Mouse (Mus musculus) kidney, adult 11 months (tissue): Measurements from ENCODE around the gene Lcn4.
"Not testable (repeated sequence)": the region's sequence is repeated elsewhere in the genome, so short reads cannot be mapped to it uniquely, and the experiment has no call there.

ENCODE experiments used
- DNase-seq: peaks from one replicate; pipeline ENCODE4 v3.0.0; 2022

Gene Lcn4

DNA sequence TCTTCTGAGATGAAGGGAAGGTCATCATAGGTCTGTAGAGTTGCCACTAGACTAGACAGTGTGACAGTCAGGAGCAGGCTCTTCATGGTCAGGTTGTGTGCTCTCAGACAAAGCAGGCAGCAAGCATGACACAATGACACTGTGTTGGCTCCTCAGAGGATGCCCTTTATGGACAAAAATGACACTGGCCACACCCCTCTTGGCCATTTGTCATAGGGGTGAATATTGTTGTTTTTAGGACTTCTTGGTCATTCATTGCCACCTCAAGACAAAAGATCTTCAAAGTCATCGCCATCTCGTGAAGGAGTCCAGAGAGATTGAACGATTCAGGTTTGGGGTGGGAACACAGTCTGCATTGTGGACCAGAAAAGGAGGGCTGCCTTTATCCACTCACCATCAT lies at the start of gene Lcn4:
Lcn4 (minus strand) TSS at position 101 of the 400 bp plus-strand sequence.
- no peak for DNase-seq

DNA sequence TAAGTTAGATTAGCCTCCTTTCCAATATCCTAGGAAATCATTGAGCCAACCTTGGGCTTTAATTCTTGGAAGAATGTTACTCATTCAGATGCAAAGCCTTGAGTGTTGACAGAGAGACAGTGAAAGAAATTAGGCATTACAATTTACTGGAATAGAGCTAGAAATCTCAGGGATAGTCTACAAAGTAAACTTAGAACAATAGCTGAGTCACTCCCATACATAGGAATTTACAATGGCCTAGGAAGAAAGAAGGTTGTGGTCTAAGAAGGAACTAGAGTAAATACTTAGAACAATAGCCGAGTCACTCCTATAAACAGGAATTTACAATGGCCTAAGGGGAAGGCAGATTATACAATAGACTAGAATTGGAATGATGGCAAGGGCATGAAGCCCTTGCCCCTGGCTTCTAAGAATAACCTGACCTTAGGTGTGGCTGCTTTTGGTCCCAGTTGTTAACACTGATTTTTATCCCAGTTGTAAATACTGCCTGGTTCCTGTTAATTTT lies 15.1 kb upstream of the Lcn4 start:
- DNase-seq = no peak

DNA sequence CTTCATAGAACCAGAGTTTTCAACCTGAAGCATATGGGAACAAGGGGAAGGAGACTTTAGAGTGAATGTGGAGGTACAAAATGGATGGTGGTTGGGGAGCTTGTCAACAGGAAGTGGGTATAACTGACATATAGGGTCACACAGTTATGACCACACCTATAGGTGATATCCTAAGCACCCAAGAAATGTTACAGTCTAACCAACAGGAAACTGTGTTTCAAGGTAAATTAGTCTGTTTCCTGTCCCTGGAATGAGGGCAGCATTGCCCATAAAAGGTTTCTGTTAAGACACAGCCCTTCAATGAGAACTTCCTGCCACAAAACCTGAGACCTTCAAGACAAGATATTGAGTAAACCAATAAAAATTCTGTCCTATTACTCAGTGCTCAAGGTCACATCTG lies 2.3 kb downstream of the Lcn4 start:
- DNase-seq = no peak

DNA sequence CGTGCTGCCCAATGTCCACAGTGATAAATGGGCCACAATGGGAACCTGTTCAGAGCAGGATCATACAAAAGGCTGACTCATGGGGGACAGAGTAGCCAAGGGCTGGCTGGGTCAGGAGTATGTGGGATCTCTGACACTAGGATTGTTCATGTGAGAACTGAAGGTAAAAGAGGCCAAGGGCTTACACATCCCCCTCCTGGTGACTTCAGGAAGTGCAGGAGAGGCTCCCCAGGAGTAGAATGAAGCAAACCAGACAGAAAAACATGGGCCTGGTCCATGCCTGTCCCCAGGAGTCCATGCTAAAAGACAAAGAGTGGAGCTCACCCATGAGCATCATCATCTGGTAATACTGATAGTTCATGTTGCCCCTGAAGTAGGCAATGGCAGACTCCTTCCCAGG lies 7.5 kb downstream of the Lcn4 start:
- not testable (repeated sequence) for DNase-seq

DNA sequence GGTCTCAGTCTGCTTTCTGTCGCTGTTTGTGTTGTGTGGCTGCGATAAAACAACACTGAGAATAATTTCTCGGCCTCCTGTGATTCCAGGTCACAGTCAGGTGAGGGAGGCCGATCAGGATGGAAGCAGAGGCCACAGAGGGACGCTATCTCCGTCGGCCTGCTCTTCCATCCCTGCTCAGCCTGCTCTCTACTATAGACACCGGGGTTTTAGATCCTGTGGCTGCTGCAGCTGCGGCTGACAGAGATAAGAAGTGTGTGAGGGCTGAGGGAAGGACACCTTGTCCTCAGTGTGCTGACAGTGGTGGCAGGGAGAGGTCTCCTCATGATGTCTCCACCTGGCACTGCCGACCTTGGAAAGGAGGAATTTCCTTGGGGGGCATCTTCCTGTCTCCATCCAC lies 8.0 kb downstream of the Lcn4 start:
- no peak for DNase-seq

DNA sequence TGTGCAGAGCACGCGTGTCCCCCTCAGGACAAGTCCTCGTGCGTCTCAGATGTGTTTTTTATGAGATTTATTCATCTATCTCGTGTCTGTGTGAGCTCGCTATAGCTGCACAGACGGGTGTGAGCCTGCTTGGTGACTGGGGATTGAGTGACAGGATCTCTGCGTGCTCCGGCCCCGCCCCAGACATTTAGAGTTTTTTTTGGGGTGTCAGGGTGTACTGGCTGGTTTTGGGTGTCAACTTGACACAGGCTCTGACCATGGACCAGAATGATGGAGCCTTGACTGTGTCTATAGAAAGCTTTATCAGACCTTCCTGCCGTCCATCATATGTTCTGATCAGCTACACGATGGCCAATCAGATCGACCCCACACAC lies 8.6 kb downstream of the Lcn4 start:
- no peak for DNase-seq

DNA sequence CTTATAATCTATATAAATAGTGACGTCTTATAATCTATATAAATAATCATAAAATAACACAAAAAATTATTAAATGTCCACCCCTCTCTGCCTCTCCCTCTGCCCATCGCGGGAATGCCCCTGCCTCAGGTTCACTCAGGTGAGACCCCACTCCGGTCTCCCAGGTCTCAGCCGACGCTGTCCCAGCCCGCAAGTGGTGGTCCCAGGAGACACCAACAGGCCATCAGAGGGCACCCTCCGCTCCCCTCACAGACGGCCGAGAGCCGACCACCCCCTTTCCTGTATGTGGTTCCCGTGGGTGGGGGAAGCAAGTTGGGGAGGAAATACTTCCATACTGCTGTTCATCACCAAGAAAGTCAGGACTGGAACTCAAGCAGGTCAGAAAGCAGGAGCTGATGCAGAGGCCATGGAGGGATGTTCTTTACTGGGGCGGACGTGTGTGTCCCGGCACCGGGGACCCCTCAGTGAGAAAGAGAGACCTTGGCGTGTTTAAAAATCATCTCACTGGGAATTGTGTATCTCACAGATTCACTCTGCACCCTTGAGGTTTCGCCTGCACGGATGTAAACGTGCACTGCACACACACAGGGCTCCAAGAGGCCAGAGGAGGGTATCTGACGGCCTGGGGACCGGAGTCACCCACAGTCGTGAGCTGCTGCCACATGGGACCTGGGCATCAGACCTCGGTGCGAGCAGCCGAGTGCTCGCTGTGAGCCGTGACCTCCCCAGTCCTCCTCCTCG lies 9.1 kb downstream of the Lcn4 start:
- DNase-seq = no peak

DNA sequence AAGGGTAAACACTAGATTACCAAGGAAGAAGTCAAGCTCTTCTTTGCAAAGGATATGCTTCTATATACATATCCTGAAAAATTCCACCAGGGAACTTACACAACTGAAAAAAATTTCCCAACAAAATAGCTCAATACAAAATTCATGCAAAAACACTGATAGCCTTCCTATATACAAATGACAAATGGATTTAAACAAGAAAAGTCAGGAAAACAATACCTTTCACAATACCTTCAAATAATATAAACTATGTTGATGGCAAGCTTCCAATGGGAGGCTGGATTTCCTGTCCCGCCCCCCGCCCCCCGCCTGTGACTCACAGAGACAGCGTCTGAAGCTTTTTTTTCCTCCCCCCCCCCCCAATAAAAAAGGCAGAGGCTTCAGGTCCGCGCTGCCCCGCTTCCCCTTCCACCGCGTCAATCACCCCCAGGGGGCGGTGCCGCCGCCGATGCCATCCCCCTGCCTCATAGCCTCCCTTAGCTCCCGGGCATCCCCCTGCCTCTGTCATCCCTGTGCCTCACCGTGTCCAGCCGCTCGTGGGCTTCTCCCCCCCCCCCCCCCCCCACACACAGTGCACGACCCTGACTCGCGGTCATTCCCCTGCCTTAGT lies 9.8 kb downstream of the Lcn4 start:
- DNase-seq = no peak

DNA sequence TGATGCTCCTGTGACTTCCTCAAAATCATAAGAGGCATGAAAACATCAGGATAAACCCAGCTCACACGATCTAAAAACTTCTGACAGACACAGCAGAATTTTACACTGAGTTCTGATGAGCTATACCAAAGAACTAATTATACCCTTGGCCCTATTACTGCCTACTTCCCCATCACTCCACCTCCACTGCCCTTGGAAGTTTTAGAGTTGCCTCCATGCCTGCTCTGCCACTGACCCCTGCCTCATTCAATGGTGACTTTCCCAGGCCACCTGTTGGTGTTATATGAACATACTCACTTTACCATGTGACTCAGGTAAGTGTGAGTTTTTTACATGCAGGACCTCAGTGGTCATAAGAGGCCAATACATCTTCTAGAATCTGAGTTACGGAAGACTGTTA lies 13.7 kb downstream of the Lcn4 start:
- DNase-seq = no peak

DNA sequence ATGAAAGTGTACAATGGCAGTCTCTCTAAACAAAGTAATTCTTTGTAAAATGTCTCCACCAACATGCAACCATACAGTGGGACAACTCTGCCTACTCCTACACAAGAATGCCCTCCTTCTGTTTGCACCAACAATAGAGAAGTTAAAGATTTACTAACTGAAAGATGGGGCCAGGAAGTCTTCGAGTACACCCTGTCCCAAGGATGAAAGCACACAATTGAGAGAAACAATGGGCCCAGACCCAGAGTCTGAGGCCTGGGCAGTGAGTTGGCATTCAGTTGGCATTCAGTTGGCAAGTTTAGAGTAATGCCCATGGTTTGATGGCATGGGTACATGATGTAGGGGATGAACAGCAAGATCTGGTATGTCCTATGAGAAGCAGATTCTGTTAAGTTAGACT lies 16.4 kb downstream of the Lcn4 start:
- no peak for DNase-seq

DNA sequence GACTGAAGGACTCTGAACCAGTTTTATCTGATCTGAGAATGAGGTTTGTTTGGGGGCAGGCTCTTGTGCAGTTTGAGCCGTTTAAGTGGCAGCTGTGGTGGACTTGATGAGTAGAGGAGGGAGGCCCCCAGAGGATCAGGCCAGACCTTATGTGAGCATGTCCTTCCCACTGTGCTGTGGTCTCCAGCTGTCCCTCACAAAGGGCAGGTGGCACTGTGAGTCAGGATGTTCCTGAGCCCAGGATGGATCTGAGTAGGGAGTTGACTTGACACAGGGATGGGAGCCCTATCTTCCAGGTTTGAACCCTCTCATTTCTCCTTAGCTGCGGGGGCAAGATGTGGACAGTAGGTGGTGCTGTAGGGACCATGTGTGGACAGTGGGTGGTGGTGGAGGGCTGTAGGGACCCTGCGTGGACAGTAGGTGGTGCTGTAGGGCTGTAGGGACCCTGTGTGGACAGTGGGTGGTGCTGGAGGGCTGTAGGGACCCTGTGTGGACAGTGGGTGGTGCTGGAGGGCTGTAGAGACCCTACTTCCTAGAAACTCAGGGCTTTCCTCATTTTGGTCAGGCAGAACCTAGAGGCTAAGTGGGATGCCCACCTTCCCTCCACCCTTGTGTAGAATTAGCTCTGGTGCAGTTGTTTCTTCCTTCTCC lies 24.3 kb downstream of the Lcn4 start:
- DNase-seq = peak; percentile 81

DNA sequence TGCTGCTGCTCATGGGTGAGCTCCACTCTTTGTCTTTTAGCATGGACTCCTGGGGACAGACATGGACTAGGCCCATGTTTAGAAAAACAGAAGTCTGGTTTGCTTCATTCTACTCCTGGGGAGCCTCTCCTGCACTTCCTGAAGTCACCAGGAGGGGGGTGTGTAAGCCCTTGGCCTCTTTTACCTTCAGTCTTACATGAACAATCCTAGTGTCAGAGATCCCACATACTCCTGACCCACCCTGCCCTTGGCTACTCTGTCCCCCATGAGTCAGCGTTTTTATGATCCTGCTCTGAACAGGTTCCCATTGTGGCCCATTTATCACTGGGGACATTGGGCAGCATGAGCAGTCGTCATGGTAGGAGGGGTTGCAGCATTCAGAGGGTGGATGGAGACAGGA lies 27.1 kb downstream of the Lcn4 start:
- no peak for DNase-seq

DNA sequence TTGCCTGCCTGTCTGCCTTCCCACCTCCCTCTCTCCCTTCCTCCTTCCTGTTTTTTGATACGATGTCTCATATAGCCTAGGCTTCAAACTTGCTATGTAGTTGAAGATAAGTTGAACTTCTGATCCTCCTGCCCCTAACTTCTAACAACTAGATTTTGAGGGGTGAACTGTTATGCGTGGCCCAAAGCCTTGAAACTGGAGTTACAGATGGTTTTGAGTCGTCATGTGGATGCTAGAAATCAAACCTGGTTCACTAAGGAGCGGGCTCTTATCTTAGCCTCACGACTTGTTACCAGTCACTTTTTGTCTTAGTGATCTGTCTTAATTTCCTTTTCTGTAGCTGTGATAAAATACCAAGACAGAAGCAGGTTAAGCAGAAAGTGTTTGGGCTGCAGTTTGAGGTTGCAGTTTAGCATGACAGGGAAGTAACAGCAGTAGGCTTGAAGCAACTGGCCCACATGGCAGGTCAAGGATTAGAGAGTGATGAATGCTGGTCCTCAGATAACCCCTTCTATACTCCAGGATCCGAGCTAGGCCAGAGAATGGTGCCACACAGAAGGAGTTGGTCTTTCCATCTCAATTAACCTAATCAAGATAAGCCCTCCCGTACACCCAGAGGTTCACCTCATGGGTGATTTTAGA lies 30.0 kb downstream of the Lcn4 start:
- DNase-seq = no peak

DNA sequence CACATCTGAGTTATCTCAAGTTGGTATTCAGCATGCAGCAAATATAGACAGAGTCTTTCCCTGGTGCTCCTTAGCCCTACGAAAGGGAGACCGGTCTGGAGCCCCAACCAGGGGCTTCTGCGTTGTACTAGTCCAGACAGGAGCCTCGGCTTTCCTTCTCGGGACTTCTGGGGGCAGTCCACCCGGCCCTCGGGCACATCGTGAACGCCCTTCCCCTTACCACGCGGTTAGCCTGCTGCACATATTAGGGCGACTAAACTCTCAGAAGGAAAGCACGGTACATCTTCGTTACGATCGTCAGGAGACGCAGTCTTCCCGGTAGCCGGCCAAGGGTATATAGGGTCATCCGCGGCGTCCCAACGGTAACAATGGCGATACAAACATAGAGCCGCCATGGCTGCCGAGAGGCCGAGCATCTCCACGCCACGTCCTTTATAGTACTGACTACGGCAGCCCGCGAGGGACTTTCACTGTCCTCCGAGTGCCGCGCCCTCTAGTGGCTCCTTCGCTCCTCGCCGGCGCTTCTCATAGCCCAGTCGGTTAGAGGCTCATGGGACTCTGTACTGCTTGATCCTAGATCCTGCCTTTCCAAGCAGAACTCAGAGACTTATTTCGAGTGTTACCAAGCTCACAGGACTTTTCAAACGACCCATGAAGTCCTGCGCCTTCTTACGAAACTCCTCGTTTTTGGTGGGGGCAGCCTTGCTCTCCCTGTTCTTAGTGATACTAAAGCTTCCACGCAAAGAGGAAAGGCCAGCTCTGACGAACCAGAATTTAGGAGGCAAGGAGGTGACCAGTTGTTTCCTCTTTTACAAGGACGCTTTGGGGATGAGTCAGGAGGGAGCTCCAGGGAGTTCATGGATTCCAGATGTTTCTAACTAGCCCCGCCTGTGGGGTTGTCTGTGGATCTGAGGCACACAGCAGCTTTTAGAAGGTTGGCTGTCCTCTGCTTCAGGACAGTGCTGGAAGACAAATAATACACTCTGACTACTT lies 30.9 kb downstream of the Lcn4 start:
- DNase-seq = peak; percentile 94

DNA sequence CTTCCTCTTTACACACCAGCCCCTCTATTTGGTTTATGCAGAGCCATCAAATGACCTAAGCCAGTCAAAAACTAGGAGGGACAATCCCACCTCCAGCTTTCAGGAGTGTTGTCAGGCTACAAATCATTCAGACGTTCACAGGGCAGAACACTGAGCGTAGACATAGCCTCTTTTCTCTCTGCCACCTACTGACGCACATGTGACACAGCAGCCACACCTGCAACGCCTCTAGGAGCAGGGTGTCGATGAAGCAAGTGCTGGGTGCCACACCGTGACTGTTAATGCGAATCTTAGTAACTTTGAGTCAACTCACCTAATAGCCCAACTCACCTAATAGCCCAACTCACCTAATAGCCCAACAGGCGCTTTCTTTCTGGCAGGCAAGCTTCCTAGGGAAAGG lies 32.0 kb downstream of the Lcn4 start:
- peak; percentile 60 for DNase-seq

DNA sequence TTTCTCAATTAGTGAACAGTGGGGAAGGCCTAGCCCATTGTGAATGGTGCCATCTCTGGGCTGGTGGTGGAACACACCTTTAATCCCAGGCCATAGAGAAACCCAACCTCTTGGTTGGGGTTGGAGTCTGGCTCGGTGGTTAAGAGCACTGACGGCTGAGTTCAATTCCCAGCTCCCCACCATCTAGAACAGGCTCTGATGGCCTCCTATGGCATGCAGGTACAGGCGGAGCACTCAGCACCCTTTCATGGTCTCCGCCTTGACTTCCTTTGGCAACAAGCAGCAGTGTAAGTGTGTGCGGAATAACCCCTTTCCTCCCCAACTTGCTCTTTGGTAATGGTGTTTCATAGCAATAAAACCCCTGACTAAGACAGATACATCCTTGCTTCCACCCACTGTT lies 32.5 kb downstream of the Lcn4 start:
- no peak for DNase-seq

DNA sequence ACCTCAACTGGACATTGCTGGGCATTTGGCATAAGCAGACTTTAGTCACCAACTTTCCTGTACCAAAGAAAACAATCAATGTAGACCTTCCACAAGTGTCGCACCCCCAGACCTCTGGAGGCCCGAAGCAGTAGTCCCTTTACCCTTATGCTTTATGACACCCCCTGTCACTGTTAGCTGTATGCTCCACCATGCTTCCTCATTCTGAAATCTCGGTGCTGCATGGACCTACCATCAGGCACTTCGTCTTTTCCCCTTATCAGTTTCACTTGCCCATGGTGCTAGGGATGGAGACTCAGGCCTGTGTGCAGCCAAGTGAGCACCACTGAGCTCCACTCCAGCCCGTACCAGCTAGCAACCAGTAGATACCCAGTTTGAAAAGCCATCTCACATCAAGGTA lies 33.0 kb downstream of the Lcn4 start:
- DNase-seq = no peak

DNA sequence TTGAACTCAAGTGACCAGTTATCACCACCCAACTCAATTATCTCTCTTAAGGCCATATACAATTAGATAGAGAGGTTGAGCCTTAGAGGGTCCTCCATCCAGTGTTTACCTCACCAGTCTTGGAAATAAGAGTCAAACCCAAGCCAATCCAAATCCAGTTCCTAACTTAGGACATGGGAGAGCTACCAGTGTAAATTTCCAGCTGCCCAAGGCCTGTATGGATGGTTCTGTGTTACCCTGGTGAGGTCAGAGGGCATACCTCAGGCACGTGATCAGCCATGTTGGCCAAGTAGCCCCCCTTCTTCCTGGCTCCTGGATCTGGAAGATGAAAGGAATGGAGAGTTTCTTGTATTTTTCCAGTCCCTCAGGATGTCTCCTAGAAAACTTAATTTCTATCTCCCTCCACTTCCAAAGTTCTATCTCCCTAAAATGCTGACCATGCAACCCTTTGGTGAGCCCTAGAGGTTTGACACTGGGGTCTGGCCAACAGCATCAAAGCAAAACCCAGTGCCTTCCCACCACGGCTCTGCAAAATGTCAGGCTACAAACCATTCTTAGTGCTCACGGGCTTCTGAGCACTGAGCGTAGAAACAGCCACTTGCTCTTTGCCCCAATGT lies 33.7 kb downstream of the Lcn4 start:
- no peak for DNase-seq

DNA sequence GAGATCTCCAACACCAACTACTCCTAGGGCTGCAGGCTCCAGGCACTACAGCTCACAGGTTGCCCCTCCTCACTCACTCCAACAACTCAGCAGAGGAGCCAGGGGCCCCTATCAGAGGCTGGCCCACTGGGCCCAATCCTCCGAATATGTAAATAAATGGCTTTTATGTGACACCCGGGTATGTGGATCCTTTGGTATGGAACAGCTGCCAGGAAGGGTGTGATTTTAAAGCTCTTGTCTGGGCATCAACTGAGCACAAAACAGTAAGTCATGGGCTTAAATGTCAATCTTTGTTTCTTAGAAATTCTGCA lies 34.8 kb downstream of the Lcn4 start:
- no peak for DNase-seq

DNA sequence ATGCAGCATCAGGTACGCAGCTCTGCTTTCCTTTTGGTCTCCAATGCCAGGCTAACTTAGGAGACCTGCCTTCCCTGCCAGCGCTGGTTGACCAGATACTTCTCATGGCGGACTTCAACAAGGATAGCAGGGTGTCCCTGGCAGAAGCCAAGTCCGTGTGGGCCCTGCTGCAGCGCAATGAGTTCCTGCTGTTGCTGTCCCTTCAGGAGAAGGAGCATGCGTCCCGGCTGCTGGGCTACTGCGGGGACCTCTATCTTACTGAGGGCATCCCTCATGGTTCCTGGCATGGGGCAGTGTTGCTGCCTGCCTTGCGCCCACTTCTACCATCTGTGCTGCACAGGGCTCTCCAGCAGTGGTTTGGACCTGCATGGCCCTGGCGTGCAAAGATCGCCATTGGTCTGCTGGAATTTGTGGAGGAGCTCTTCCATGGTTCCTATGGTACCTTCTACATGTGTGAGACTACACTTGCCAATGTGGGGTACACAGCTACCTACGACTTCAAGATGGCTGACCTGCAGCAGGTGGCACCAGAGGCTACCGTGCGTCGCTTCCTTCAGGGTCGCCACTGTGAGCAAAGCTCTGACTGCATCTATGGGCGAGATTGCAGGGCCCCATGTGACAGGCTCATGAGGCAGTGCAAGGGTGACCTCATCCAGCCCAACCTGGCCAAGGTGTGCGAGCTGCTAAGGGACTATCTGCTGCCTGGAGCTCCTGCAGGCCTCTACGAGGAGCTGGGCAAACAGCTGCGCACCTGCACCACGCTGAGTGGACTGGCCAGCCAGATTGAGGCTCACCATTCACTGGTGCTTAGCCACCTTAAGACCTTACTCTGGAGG lies 35.4 kb downstream of the Lcn4 start:
- DNase-seq = no peak
